Mouse (Mus musculus) forebrain, embryonic 16.5 days (tissue): Measurements from ENCODE around the gene Pold4. TPM values are rescaled to one million over a fixed set of nuclear protein-coding genes. Genes with fewer than 3 reads are reported as not detected.

ENCODE experiments used
- ATAC-seq: fragments of 200-750 bp; cut with Nextera tagmentation; 2 replicates; pipeline ENCODE4 v1.8.0; 2017; ENCODE audit warnings: mild to moderate bottlenecking, moderate library complexity
- H3K27ac ChIP-seq: fragments of 300-500 bp; sonication (generic); 2 replicates; pipeline ENCODE4 v1.5.1; 2014; ENCODE audit warnings: low read length, control low read depth
- H3K27me3 ChIP-seq: fragments of 300-500 bp; sonication (generic); replicated peaks from 2 replicates; pipeline ENCODE4 v1.6.1; 2014; ENCODE audit warnings: low read length; ENCODE audit not compliant: control insufficient read depth, insufficient read depth
- H3K36me3 ChIP-seq: fragments of 300-500 bp; sonication (generic); 2 replicates; pipeline ENCODE4 v1.6.1; 2014; ENCODE audit not compliant: control insufficient read depth, insufficient read depth
- H3K4me1 ChIP-seq: fragments of 300-500 bp; sonication (generic); replicated peaks from 2 replicates; pipeline ENCODE4 v1.6.1; 2014; ENCODE audit warnings: low read length; ENCODE audit not compliant: control insufficient read depth, insufficient read depth
- H3K4me2 ChIP-seq: fragments of 300-500 bp; sonication (generic); 2 replicates; pipeline ENCODE4 v1.6.1; 2014; ENCODE audit warnings: mild to moderate bottlenecking, low read length, control low read depth
- H3K4me3 ChIP-seq: fragments of 300-500 bp; sonication (generic); replicated peaks from 2 replicates; pipeline ENCODE4 v1.5.1; 2014; ENCODE audit warnings: mild to moderate bottlenecking, low read length, control low read depth
- H3K9ac ChIP-seq: fragments of 300-500 bp; sonication (generic); replicated peaks from 2 replicates; pipeline ENCODE4 v1.6.1; 2014; ENCODE audit warnings: low read depth, low read length, control low read depth
- H3K9me3 ChIP-seq: fragments of 300-500 bp; sonication (generic); 2 replicates; pipeline ENCODE4 v1.6.1; 2016; ENCODE audit warnings: low read length; ENCODE audit not compliant: control insufficient read depth
- WGBS: fragments of 180-500 bp; shearing (Covaris S2); extraction: QIAGEN DNeasy Blood & Tissue Kit; methylation state at CpG from one replicate; pipeline ENCODE4 v1.1.7; 2014; 5-methylcytosine and 5-hydroxymethylcytosine counted together
- polyA plus RNA-seq: library from polyadenylated mRNA; unstranded; fragments of >200 nt; fragmentation: Nextera tagmentation; extraction: Ambion mirVana; gene quantifications from 2 replicates; pipeline ENCODE4 v1.2.1, GENCODE M21; 2015

The Pold4 gene
- polyA plus RNA-seq, 1 experiment from 2014 or later = 21.9 TPM

DNA sequence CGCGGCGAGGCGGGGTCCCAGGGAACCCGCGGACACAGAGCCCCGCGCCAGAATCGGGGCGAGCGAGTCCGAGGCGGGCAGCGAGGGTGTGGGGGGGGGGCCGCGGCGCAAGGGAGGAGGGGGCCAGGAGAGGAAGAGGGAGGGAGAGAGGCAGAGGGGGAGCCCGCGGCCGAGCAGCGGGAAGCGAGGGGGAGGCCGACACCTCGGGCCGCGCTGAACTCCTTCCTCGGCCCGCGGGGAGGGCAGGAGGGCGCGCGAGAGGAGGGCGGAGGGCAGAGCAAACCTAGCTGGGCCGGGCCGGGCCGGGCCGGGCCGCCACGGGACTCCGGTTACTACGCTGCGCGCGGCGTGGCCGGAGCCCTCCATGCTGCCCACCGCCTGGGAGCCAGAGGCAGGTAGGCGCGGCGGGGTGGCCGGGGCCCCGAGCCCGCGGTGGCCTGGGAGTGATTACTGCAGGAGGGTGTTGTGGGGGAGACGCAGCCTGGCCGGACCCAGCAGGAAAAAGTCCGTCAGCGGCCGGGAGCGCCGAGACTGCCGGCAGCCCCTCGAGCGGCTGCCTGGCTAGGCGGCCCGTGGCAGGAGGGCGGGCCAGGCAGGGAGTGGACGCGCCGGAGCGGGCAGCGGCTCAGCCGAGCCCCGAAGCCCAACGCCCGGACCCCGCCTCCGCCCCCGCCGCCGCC, 16.8 kb upstream of the Pold4 start:
- peak overlapping the region; percentile 54 for H3K4me3 ChIP-seq
- under 1% methylated on average over 39 of the region's 81 CpGs for WGBS
- no peaks in the 10 kb centered on the region for H3K36me3 ChIP-seq
- H3K27ac ChIP-seq = no peak overlapping the region
- no peaks in the 10 kb centered on the region for H3K9me3 ChIP-seq
- peak; percentile 34; the same call in 1 of the 2 replicates for ATAC-seq
- H3K27me3 ChIP-seq = peaks cover 20% of the 10 kb centered on the region
- peaks cover 20% of the 10 kb centered on the region for H3K4me1 ChIP-seq
- H3K9ac ChIP-seq = peak overlapping the region; percentile 30
- H3K4me2 ChIP-seq = peak overlapping the region; percentile 96

DNA sequence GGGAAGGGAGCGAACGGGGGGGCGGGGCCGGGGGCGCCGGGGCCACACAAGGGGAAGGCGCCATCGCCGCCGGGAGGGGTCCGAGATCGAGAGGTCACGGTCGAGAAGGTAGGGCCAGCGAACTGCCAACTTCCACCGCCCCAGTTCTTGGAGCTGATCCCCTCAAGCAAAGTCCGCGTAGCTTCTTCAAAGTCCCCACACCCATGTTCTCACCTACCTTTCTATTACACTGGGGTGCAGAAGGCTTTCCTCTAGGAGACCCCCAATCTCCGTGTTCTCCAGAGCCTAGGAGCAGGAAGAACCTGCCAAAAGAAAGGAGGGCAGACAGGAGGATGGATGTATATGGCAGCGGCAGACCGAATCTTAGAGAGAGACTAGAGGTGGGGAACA, 16.3 kb upstream of the Pold4 start:
- peak overlapping the region; percentile 96 for H3K4me2 ChIP-seq
- H3K36me3 ChIP-seq = no peaks in the 10 kb centered on the region
- H3K9me3 ChIP-seq = no peaks in the 10 kb centered on the region
- peaks cover 20% of the 10 kb centered on the region for H3K27me3 ChIP-seq
- WGBS = 4% methylated on average over 17 of the region's 21 CpGs
- H3K4me1 ChIP-seq = peaks cover 25% of the 10 kb centered on the region
- no peak overlapping the region for H3K27ac ChIP-seq
- peak overlapping the region; percentile 54 for H3K4me3 ChIP-seq
- peak overlapping the region; percentile 30; the same call in 1 of the 2 replicates for H3K9ac ChIP-seq
- ATAC-seq = no peak

DNA sequence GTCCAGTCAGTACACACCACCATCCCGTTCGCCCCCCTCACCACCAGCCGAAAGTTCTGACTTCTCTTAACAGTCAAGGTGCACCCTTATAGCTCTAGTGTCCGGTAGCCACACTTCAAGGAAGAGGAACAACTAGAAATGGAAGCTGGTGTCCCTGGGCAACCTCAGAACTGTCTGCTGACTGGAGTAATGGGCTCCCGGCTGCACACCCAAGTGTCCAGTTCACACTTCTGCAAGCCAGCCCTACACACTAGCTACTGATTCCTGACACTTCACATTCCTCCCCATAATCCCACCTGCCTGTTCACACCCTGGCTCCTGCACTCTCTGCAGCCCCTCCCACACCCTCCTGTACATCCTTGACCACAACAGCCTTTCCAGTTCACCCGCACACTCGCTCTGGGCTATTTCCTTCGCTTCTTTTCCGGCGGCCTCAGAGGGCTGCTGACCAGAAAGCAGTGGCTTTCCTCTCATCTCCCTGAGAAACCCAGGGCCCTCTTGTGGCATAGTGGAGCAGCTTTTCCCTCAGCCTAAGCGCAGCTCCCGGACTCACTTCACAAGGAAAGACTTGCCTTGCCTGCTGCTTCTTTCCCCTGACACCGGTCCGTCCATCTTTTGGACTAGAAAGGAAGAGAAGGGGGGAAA, 15.5 kb upstream of the Pold4 start:
- Histone ChIP-seq H3K4me3 (no peak overlapping the region), H3K27me3 (peaks cover 20% of the 10 kb centered on the region), H3K27ac (no peak overlapping the region), H3K9me3 (no peaks in the 10 kb centered on the region), H3K4me1 (peaks cover 32% of the 10 kb centered on the region), H3K36me3 (no peaks in the 10 kb centered on the region), H3K4me2 (no peak overlapping the region; the same call in 1 of the 2 replicates), H3K9ac (no peak overlapping the region)
- ATAC-seq = no peak
- WGBS = 24% methylated on average over 14 of the region's 14 CpGs

DNA sequence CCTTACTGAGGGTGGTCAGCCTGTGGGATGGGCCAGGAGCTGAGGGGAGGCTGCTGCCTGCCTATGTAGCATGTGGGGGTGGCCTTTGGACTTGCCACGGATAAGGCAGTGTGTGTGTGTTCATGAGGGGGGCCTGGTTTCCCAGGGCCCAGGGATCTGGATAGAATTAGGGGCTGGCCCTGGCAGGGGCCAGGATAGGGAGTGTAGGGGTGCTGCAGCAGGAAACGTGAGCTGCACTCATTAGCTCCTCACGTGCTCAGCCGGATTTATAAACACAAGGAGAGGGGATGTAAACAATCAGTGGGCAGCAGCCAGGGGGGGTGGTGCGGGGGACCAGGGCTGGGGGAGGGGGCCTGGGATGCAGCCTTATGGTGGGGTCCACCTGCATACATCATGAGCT, 14.6 kb upstream of the Pold4 start:
- Histone ChIP-seq H3K4me1 (peaks cover 32% of the 10 kb centered on the region), H3K36me3 (no peaks in the 10 kb centered on the region), H3K9me3 (no peaks in the 10 kb centered on the region), H3K9ac (no peak overlapping the region), H3K4me3 (no peak overlapping the region), H3K27ac (no peak overlapping the region), H3K27me3 (peaks cover 20% of the 10 kb centered on the region), H3K4me2 (no peak overlapping the region)
- ATAC-seq = no peak
- WGBS = 6% methylated on average over 5 of the region's 5 CpGs

GRCm38 (mm10) chr19:4217855-4218254, 13.8 kb upstream of the Pold4 start:
- Histone ChIP-seq H3K4me1 (peaks cover 32% of the 10 kb centered on the region), H3K4me3 (no peak overlapping the region), H3K36me3 (no peaks in the 10 kb centered on the region), H3K27me3 (peaks cover 20% of the 10 kb centered on the region), H3K27ac (no peak overlapping the region), H3K9me3 (no peaks in the 10 kb centered on the region), H3K4me2 (no peak overlapping the region), H3K9ac (no peak overlapping the region)
- ATAC-seq = no peak
- 44% methylated on average over 3 of the region's 3 CpGs for WGBS

DNA sequence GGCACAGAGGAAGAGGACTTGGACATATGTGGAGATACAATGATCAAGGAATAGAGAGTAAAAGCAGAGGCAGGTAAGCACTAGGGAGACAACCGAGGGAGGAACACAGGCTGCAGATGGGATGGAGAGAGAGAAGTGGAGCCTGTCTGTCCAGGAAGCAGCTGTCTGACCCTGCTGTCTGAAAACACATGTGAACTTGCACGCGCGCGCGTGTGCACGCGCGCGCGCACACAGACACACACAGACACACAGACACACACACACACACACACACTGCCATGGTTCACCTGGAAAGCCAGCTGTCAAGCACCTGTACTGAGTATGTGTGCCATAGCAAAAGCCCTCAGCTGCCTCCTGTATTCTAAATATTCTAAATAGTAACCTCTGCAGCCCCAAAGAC, 13.4 kb upstream of the Pold4 start:
- no peak for ATAC-seq

DNA sequence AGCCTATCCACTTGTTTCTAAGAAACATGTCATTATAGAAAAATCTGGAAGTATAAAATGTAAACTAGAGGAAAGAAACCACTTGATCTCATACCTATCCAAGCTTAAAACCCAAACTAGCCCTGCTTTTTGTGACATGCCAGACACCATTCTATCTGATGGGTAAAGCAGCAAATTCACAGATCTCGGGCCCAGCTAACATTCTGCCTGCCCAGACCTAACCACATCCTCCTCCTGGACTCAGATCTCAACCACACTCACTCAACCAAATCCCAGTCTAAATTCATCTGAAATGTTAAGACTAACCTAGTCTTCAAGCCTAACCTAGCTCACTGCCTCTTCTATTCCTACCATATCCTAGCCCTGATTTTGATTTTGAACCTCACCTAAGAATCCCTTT, 12.9 kb upstream of the Pold4 start:
- H3K36me3 ChIP-seq = no peaks in the 10 kb centered on the region
- H3K4me3 ChIP-seq = no peak overlapping the region
- 67% methylated on average over 1 of the region's 1 CpGs for WGBS
- H3K9me3 ChIP-seq = no peaks in the 10 kb centered on the region
- no peak for ATAC-seq
- no peak overlapping the region for H3K9ac ChIP-seq
- no peak overlapping the region for H3K4me2 ChIP-seq
- H3K4me1 ChIP-seq = peaks cover 32% of the 10 kb centered on the region
- no peak overlapping the region for H3K27ac ChIP-seq
- H3K27me3 ChIP-seq = peaks cover 10% of the 10 kb centered on the region

More for the DNA sequence above, 13.4 kb upstream of the Pold4 start:
- no peak overlapping the region for H3K9ac ChIP-seq
- H3K4me3 ChIP-seq = no peak overlapping the region
- H3K4me2 ChIP-seq = no peak overlapping the region
- H3K36me3 ChIP-seq = no peaks in the 10 kb centered on the region
- H3K27ac ChIP-seq = no peak overlapping the region
- H3K27me3 ChIP-seq = peaks cover 15% of the 10 kb centered on the region
- H3K9me3 ChIP-seq = no peaks in the 10 kb centered on the region
- 81% methylated on average over 11 of the region's 11 CpGs for WGBS
- peaks cover 32% of the 10 kb centered on the region for H3K4me1 ChIP-seq

DNA sequence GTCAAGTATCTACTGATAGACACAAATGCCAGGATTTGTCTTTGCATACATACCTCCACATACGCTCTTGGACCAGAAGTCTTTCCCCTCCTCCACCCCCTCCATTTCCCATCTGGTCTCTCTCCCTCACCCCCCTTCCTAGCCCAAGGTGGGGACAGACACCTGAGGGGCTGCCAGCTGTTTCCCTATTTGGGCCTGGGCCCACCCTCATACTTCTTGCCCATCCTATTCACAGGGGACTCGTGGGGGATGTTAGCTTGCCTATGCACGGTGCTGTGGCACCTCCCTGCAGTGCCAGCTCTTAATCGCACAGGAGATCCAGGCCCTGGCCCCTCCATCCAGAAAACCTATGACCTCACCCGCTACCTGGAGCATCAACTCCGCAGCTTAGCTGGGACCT, 11.8 kb upstream of the Pold4 start:
- H3K4me1 ChIP-seq = peaks cover 21% of the 10 kb centered on the region
- H3K4me2 ChIP-seq = no peak overlapping the region
- H3K9ac ChIP-seq = no peak overlapping the region
- no peak for ATAC-seq
- H3K9me3 ChIP-seq = no peaks in the 10 kb centered on the region
- H3K27me3 ChIP-seq = peaks cover 10% of the 10 kb centered on the region
- no peak overlapping the region for H3K27ac ChIP-seq
- H3K36me3 ChIP-seq = no peaks in the 10 kb centered on the region
- no peak overlapping the region for H3K4me3 ChIP-seq
- 79% methylated on average over 6 of the region's 6 CpGs for WGBS

- Histone ChIP-seq H3K9me3 (no peaks in the 10 kb centered on the region), H3K27me3 (peaks cover 9% of the 10 kb centered on the region), H3K36me3 (no peaks in the 10 kb centered on the region), H3K4me3 (no peak overlapping the region), H3K4me1 (peaks cover 17% of the 10 kb centered on the region), H3K4me2 (no peak overlapping the region), H3K27ac (no peak overlapping the region), H3K9ac (no peak overlapping the region)
- ATAC-seq = no peak
- WGBS = 52% methylated on average over 4 of the region's 4 CpGs
Measured at GRCm38 (mm10) chr19:4220416-4220815, 11.3 kb upstream of the Pold4 start.
